In genomic region chr19:44511451-44512231, GRCm38 (mm10) we compare ENCODE assay signal across 8 mouse cellular contexts. TPM values are rescaled to one million over a fixed set of nuclear protein-coding genes. Genes with fewer than 3 reads are reported as not detected.
DNase-seq lines count a peak whose midpoint lies in the region; ATAC-seq and TF ChIP-seq lines count a peak whose summit lies in the region.

No protein-coding gene starts in this region.

- no peak overlapping the region for H3K27ac ChIP-seq in left cerebral cortex, adult 2 months
- H3K27ac ChIP-seq in heart, embryonic 12.5 days (ENCODE audit: poor library complexity, severe bottlenecking), result no peak overlapping the region
- no peak overlapping the region for H3K27ac ChIP-seq in kidney, embryonic 16.5 days (ENCODE audit: low read length)
- H3K27ac ChIP-seq in midbrain, embryonic 13.5 days, result no peak overlapping the region

- peaks cover 90% of the 10 kb centered on the region for H3K27me3 ChIP-seq in heart, embryonic 12.5 days (replicated peaks)
- peaks cover 34% of the 10 kb centered on the region for H3K27me3 ChIP-seq in kidney, embryonic 16.5 days (ENCODE audit: insufficient read depth, low read length)
- peaks cover 99% of the 10 kb centered on the region for H3K27me3 ChIP-seq in midbrain, embryonic 13.5 days

- H3K4me2 ChIP-seq in heart, embryonic 12.5 days, result peak overlapping the region; percentile 90
- H3K4me2 ChIP-seq in kidney, embryonic 16.5 days (replicated peaks; ENCODE audit: low read depth, low read length), result peak overlapping the region; percentile 80
- H3K4me2 ChIP-seq in midbrain, embryonic 13.5 days (replicated peaks), result peak overlapping the region; percentile 83

- H3K4me1 ChIP-seq in heart, embryonic 12.5 days (replicated peaks), result peaks cover 32% of the 10 kb centered on the region
- H3K4me1 ChIP-seq in kidney, embryonic 16.5 days (ENCODE audit: insufficient read depth, low read length), result peaks cover 58% of the 10 kb centered on the region
- H3K4me1 ChIP-seq in midbrain, embryonic 13.5 days (replicated peaks), result peaks cover 61% of the 10 kb centered on the region

- DNase-seq in left cerebral cortex, adult 2 months (ENCODE audit: extremely low spot score in 1 of 2, low spot score in 2 of 2), result peak in 1 of 2 experiments; percentile 17
- DNase-seq in left cerebral cortex, adult 11 months (ENCODE audit: low spot score), result no peak
- DNase-seq in brain, adult 2 months (ENCODE audit: low read depth, low spot score), result peak; percentile 55
- peak; percentile 60 to 65 for DNase-seq in thymus, postnatal 36 days
- no peak for DNase-seq in adipocyte (ENCODE audit: low spot score)

- no peak; the same call in 1 of the 2 replicates for TF ChIP-seq CTCF in left cerebral cortex, adult 2 months (IDR thresholded peaks at IDR 0.05)

- intact Hi-C loops in left cerebral cortex, adult 2 months (cut with DNase I), result no loop called here

- peak overlapping the region; percentile 49; the same call in 1 of the 2 replicates for H3K9ac ChIP-seq in heart, embryonic 12.5 days
- H3K9ac ChIP-seq in kidney, embryonic 16.5 days (replicated peaks; ENCODE audit: low read length), result peak overlapping the region; percentile 64
- peak overlapping the region; percentile 67 for H3K9ac ChIP-seq in midbrain, embryonic 13.5 days (replicated peaks)

- no peaks in the 10 kb centered on the region for H3K36me3 ChIP-seq in heart, embryonic 12.5 days
- no peaks in the 10 kb centered on the region for H3K36me3 ChIP-seq in kidney, embryonic 16.5 days (ENCODE audit: insufficient read depth, low read length)
- H3K36me3 ChIP-seq in midbrain, embryonic 13.5 days, result no peaks in the 10 kb centered on the region

- WGBS in heart, embryonic 12.5 days, result under 1% methylated on average over 66 of the region's 66 CpGs
- WGBS in kidney, embryonic 16.5 days, result 1% methylated on average over 66 of the region's 66 CpGs
- under 1% methylated on average over 66 of the region's 66 CpGs for WGBS in midbrain, embryonic 13.5 days

- H3K9me3 ChIP-seq in heart, embryonic 12.5 days (replicated peaks), result no peaks in the 10 kb centered on the region
- H3K9me3 ChIP-seq in kidney, embryonic 16.5 days (ENCODE audit: low read length), result no peaks in the 10 kb centered on the region
- H3K9me3 ChIP-seq in midbrain, embryonic 13.5 days, result no peaks in the 10 kb centered on the region

- ATAC-seq in heart, embryonic 12.5 days (ENCODE audit: insufficient number of reproducible peaks, low FRiP score), result 0 out of 2 replicates have a peak, but pooled peaks have one; percentile 31
- ATAC-seq in kidney, embryonic 16.5 days (ENCODE audit: low FRiP score, low TSS enrichment), result peak; percentile 30; the same call in 1 of the 2 replicates
- no peak for ATAC-seq in midbrain, embryonic 13.5 days

- peak overlapping the region; percentile 38 for H3K4me3 ChIP-seq in left cerebral cortex, adult 2 months
- H3K4me3 ChIP-seq in heart, embryonic 12.5 days, result peak overlapping the region; percentile 50
- peak overlapping the region; percentile 50 for H3K4me3 ChIP-seq in kidney, embryonic 16.5 days (ENCODE audit: low read length)
- peak overlapping the region; percentile 49 for H3K4me3 ChIP-seq in midbrain, embryonic 13.5 days (replicated peaks)

RNA-seq across cellular contexts. Expression of gene Wnt8b, which starts 18.4 kb away (rescaled TPM):
- not detected for total RNA-seq in left cerebral cortex, adult 2 months (2021)
- polyA plus RNA-seq in heart, embryonic 12.5 days (2016; fragmentation: Nextera tagmentation; extraction: Ambion mirVana), result not detected in 2 replicates
- 2.6 and 2.8 TPM in 2 replicates for polyA plus RNA-seq in kidney, embryonic 16.5 days (2015; fragmentation: Nextera tagmentation; extraction: Ambion mirVana)
- polyA plus RNA-seq in midbrain, embryonic 13.5 days (2015; fragmentation: Nextera tagmentation; extraction: Ambion mirVana), result 8.0 and 11.8 TPM in 2 replicates

RNA-seq across cellular contexts. Expression of gene Sec31b, which starts 34.0 kb away (rescaled TPM):
- under 1 TPM; 0.11 to 0.16 TPM for total RNA-seq in left cerebral cortex, adult 2 months (2021)
- polyA plus RNA-seq in heart, embryonic 12.5 days (2016; fragmentation: Nextera tagmentation; extraction: Ambion mirVana), result 1.5 and 2.1 TPM in 2 replicates
- polyA plus RNA-seq in kidney, embryonic 16.5 days (2015; fragmentation: Nextera tagmentation; extraction: Ambion mirVana), result 1.3 and 1.9 TPM in 2 replicates
- polyA plus RNA-seq in midbrain, embryonic 13.5 days (2015; fragmentation: Nextera tagmentation; extraction: Ambion mirVana), result 0.17 and 0.41 TPM in 2 replicates

RNA-seq across cellular contexts. Expression of gene Gm20538, which starts 41.0 kb away (rescaled TPM):
- total RNA-seq in left cerebral cortex, adult 2 months (2021), result not detected
- polyA plus RNA-seq in heart, embryonic 12.5 days (2016; fragmentation: Nextera tagmentation; extraction: Ambion mirVana), result not detected in 2 replicates
- polyA plus RNA-seq in kidney, embryonic 16.5 days (2015; fragmentation: Nextera tagmentation; extraction: Ambion mirVana), result 1.2 TPM in 1 of 2 replicates, not detected in the other
- polyA plus RNA-seq in midbrain, embryonic 13.5 days (2015; fragmentation: Nextera tagmentation; extraction: Ambion mirVana), result not detected in 2 replicates

RNA-seq across cellular contexts. Expression of gene Ndufb8, which starts 43.6 kb away (rescaled TPM):
- 100 to 1,000 TPM; 336 to 363 TPM for total RNA-seq in left cerebral cortex, adult 2 months (2021)
- 824 and 832 TPM in 2 replicates for polyA plus RNA-seq in heart, embryonic 12.5 days (2016; fragmentation: Nextera tagmentation; extraction: Ambion mirVana)
- polyA plus RNA-seq in kidney, embryonic 16.5 days (2015; fragmentation: Nextera tagmentation; extraction: Ambion mirVana), result 632 and 676 TPM in 2 replicates
- polyA plus RNA-seq in midbrain, embryonic 13.5 days (2015; fragmentation: Nextera tagmentation; extraction: Ambion mirVana), result 546 and 548 TPM in 2 replicates

RNA-seq across cellular contexts. Expression of gene Hif1an, which starts 51.0 kb away (rescaled TPM):
- 10 to 100 TPM; 33.6 to 35.3 TPM for total RNA-seq in left cerebral cortex, adult 2 months (2021)
- polyA plus RNA-seq in heart, embryonic 12.5 days (2016; fragmentation: Nextera tagmentation; extraction: Ambion mirVana), result 40.8 TPM in 2 replicates
- 32.8 and 34.2 TPM in 2 replicates for polyA plus RNA-seq in kidney, embryonic 16.5 days (2015; fragmentation: Nextera tagmentation; extraction: Ambion mirVana)
- polyA plus RNA-seq in midbrain, embryonic 13.5 days (2015; fragmentation: Nextera tagmentation; extraction: Ambion mirVana), result 32.6 and 33.7 TPM in 2 replicates

Comparison
In these comparisons a context has a peak if more than half of its experiments do, and no peak if none do; other contexts are left out.
1. DNase-seq: peak in brain, adult 2 months (single experiment) and thymus, postnatal 36 days (2 of 2); none in left cerebral cortex, adult 11 months (single experiment) and adipocyte (single experiment).
2. Peak in every context shown above with its lines, with median percentiles within 50 percentile points of each other: H3K4me3 ChIP-seq, H3K4me2 ChIP-seq and H3K9ac ChIP-seq.